Mouse (Mus musculus) kidney, adult 2 months (tissue): ENCODE data around the gene Klhl42. TPM values are rescaled to one million over a fixed set of nuclear protein-coding genes. Genes with fewer than 3 reads are reported as not detected.

Source experiments
- DNase-seq: peaks from one replicate; pipeline ENCODE4 v3.0.0; 2021
- H3K27ac ChIP-seq: fragments of 200-500 bp; 2 replicates; pipeline ENCODE4 v1.5.1; 2012; ENCODE audit warnings: low read depth, low read length, control low read depth, inconsistent platforms; ENCODE audit not compliant: insufficient read depth
- H3K27me3 ChIP-seq: fragments of 200-500 bp; replicated peaks from 2 replicates; pipeline ENCODE4 v1.6.1; 2012; ENCODE audit warnings: mild to moderate bottlenecking, moderate library complexity, low read length, inconsistent platforms; ENCODE audit not compliant: control insufficient read depth, insufficient read depth
- H3K36me3 ChIP-seq: fragments of 200-500 bp; 2 replicates; pipeline ENCODE4 v1.6.1; 2012; ENCODE audit warnings: mild to moderate bottlenecking, moderate library complexity, low read length, inconsistent platforms; ENCODE audit not compliant: control insufficient read depth, insufficient read depth
- H3K4me1 ChIP-seq: fragments of 200-500 bp; 2 replicates; pipeline ENCODE4 v1.6.1; 2011; ENCODE audit warnings: low read length; ENCODE audit not compliant: control insufficient read depth, insufficient read depth
- H3K4me3 ChIP-seq: fragments of 200-500 bp; 2 replicates; pipeline ENCODE4 v1.5.1; 2011; ENCODE audit warnings: mild to moderate bottlenecking, low read depth, low read length, control low read depth; ENCODE audit not compliant: insufficient read depth
- CTCF ChIP-seq: fragments of 200-500 bp; conservative IDR thresholded peaks from 2 replicates; pipeline ENCODE4 v1.5.1; 2011; ENCODE audit warnings: low read depth, mild to moderate bottlenecking, control low read depth, low read length, moderate library complexity, mixed read lengths; ENCODE audit not compliant: insufficient read depth, insufficient read length
- POLR2A ChIP-seq: fragments of 200-500 bp; IDR thresholded peaks from one replicate; pipeline ENCODE4 v1.6.1; 2011; ENCODE audit warnings: low read depth, low read length, control low read depth
- WGBS: fragments of 180-500 bp; shearing (Covaris S2); methylation state at CpG from one replicate; pipeline ENCODE4 v1.1.7; 2018; 5-methylcytosine and 5-hydroxymethylcytosine counted together
- polyA plus RNA-seq: library from polyadenylated mRNA; depleted of rRNA; stranded (reverse); fragments of >200 nt; gene quantifications from 2 replicates; pipeline ENCODE4 v1.2.3, GENCODE M21; 2012

Klhl42 gene
- polyA plus RNA-seq, 1 experiment: 13.3 TPM

- 90% methylated on average over 3 of the region's 3 CpGs for WGBS
- H3K27me3 ChIP-seq: no peaks in the 10 kb centered on the region
- no peak for DNase-seq
- H3K4me3 ChIP-seq: no peak overlapping the region
- no peaks in the 10 kb centered on the region for H3K4me1 ChIP-seq
- H3K36me3 ChIP-seq: no peaks in the 10 kb centered on the region
- H3K27ac ChIP-seq: no peak overlapping the region
- TF ChIP-seq CTCF: no peak
- no peak for TF ChIP-seq POLR2A
These were observed 27.0 kb downstream of the Klhl42 start for GRCm38 (mm10) chr6:147118190-147118589.

DNA sequence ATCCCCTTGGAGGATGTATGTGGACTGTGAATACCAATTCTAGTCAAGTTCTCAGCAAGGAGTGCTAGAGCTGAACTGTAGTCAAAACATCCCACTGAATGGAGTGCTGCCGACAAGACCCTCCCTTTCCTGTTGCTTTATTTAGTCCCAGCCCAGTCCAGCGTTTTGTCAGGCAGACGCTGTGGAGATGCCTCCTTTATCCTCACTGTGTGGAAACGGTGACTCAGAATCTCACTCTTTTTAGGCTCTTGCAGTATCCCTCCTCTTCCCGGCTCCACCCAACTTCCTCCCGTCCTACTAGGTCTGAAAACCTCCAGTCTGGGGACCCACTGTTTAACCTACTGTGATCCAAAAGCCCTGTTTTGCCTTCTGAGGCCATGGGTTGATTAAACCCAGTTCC, 30.1 kb downstream of the Klhl42 start:
- DNase-seq: peak; percentile 23
- Histone ChIP-seq H3K27me3 (no peaks in the 10 kb centered on the region), H3K4me3 (no peak overlapping the region), H3K4me1 (no peaks in the 10 kb centered on the region), H3K36me3 (no peaks in the 10 kb centered on the region), H3K27ac (no peak overlapping the region)
- 44% methylated on average over 6 of the region's 6 CpGs for WGBS
- TF ChIP-seq CTCF (no peak), POLR2A (no peak)

- 67% methylated on average over 10 of the region's 10 CpGs for WGBS
- TF ChIP-seq POLR2A (no peak), CTCF (no peak)
- Histone ChIP-seq H3K4me1 (no peaks in the 10 kb centered on the region), H3K27ac (no peak overlapping the region), H3K4me3 (no peak overlapping the region), H3K36me3 (no peaks in the 10 kb centered on the region), H3K27me3 (no peaks in the 10 kb centered on the region)
- DNase-seq: no peak
These were observed 36.1 kb downstream of the Klhl42 start for GRCm38 (mm10) chr6:147127239-147127638.

DNA sequence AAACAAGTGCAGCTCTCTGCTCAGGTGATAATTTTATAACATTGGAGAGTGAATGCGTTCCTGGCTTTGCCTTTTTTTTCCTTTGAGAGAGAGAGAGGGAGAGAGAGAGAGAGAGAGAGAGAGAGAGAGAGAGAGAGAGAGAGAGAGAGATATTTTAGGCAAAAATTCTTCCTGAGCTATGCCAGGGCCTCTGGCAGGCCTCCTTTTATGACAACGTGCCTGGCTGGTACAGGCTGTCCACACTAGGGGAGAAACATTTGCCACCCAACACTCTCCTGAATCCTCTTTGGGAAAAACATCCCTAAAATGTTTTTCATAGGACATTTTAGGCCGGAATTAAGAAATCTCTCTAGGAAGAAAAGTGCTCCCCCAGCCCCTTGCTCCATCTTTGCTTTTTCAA, 47.1 kb downstream of the Klhl42 start:
- WGBS: 81% methylated on average over 3 of the region's 3 CpGs
- TF ChIP-seq POLR2A: no peak
- no peak for TF ChIP-seq CTCF
- H3K4me3 ChIP-seq: no peak overlapping the region
- no peak overlapping the region for H3K27ac ChIP-seq
- H3K27me3 ChIP-seq: no peaks in the 10 kb centered on the region
- no peaks in the 10 kb centered on the region for H3K36me3 ChIP-seq
- no peaks in the 10 kb centered on the region for H3K4me1 ChIP-seq
- DNase-seq: no peak

- Histone ChIP-seq H3K27ac (no peak overlapping the region), H3K4me3 (no peak overlapping the region), H3K36me3 (no peaks in the 10 kb centered on the region), H3K4me1 (no peaks in the 10 kb centered on the region), H3K27me3 (no peaks in the 10 kb centered on the region)
- no peak for TF ChIP-seq CTCF
- 87% methylated on average over 7 of the region's 7 CpGs for WGBS
- no peak for DNase-seq
These were observed 49.5 kb downstream of the Klhl42 start for GRCm38 (mm10) chr6:147140600-147141154.

DNA sequence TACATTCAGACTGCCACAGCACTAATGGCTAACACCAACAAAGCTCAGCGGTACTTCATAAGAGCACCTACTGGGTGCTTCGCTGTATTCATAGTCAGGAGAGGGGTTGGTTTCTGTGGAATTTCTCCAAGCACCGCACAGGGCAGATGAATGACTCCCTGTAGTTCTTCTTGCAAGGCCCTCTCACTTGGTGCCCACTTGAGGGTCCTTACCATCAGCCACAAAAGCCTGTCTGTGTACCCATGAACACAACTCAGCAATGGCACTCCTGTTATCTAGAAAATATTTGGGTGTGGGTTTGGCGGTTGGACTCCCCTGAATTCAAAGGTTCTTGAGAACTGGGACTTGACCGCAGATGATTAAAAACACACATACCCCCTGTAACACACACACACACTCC, 53.5 kb downstream of the Klhl42 start:
- WGBS: 98% methylated on average over 5 of the region's 5 CpGs
- no peak for DNase-seq
- no peak for TF ChIP-seq CTCF
- TF ChIP-seq POLR2A: no peak

GRCm38 (mm10) chr6:147145277-147145676, 54.1 kb downstream of the Klhl42 start:
- Histone ChIP-seq H3K4me3 (no peak overlapping the region), H3K36me3 (no peaks in the 10 kb centered on the region), H3K27me3 (no peaks in the 10 kb centered on the region), H3K4me1 (no peaks in the 10 kb centered on the region), H3K27ac (no peak overlapping the region)
- TF ChIP-seq CTCF (no peak), POLR2A (no peak)
- DNase-seq: no peak
- WGBS: 30% methylated on average over 2 of the region's 2 CpGs

More for the DNA sequence above, 53.5 kb downstream of the Klhl42 start:
- H3K4me1 ChIP-seq: no peaks in the 10 kb centered on the region
- H3K4me3 ChIP-seq: no peak overlapping the region
- no peak overlapping the region for H3K27ac ChIP-seq
- H3K27me3 ChIP-seq: no peaks in the 10 kb centered on the region
- H3K36me3 ChIP-seq: no peaks in the 10 kb centered on the region
